Mouse (Mus musculus): ENCODE measurements around the gene Prpf18.
"Not testable (repeated sequence)": the region's sequence is repeated elsewhere in the genome, so short reads cannot be mapped to it uniquely, and the experiment has no call there.

Gene Prpf18

DNA sequence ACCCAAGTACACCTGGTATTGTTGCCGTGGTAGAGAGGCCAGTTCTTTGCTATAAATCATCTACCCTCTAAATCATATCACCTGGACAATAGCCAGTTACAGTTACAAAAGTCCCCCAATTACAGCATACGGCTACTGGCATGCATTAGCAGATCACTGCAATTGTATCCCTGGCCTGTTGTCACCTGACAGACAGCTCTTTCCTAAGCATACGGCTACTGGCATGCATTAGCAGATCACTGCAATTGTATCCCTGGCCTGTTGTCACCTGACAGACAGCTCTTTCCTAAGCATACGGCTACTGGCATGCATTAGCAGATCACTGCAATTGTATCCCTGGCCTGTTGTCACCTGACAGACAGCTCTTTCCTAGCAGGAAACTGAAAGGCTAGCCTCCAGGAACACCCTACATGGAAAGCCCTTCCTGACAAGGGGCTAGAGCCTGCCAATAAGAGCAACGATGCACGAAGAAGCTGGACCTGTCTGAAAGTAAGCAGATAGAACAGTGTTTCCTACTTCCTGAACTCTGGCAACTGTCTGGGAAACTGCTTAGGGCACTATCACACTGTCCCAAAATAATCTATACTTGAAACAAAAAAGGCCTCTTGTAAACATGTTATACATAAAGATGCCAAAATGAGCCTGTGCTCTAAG is 37.5 kb downstream of the Prpf18 start:
- not testable (repeated sequence) for DNase-seq

DNA sequence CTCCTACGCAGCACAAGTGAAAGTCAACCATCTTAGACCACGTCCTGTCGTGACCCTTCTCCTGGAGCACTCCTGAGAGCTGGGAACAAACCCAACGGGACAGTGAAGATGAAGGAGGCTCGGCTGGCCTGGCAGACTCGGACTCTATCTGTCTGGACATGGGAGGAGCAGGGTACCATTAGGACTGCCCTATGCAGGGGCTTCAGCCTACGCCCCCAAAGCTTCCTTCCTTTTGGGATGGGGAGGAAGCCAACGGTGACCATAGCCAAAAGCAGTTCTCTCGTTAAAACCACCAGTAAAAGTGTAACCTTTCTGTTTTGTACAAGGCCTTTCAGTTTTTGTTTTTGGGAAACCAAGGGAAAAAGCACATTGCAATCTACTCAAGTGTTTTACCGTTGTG is 40.2 kb downstream of the Prpf18 start:
- DNase-seq, result no peak

DNA sequence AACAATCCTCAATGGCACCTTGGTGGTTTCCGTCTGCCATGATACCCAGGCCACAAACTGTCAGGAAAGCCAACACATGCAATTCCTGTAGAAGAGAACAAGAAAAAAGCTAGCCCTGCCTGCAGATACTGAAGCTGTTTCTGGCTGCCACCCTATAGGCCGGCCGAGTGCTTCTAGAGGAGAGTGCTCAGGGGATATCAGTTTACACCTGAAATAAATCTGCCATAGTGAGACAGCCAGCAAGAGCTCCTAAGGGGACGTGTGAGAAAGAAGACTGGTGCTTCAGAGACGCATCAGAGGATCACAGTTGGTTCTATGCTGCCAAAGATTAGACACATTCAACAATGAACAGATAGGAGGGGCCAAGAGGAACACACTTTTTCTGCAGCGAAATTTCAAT is 40.6 kb downstream of the Prpf18 start:
- DNase-seq, result no peak

DNA sequence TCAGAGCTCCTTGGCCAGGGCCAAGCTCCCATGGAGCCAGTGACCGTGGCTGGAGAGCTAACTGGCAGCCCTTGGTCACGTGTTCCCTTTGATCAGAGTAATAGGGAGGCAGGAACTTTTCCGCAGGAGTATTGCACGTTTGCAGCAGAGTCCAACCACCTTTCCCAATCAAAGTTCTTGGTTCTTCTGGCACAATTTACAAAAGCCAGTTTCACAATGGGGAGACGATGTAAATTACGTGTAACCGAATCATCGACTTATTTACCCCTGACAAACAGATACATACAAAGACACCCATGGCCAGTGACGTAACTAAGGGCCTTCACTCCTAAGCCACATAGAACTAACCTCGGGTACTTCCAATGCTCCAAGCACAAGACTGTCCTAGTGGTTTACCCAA is 42.5 kb downstream of the Prpf18 start:
- DNase-seq, result no peak

DNA sequence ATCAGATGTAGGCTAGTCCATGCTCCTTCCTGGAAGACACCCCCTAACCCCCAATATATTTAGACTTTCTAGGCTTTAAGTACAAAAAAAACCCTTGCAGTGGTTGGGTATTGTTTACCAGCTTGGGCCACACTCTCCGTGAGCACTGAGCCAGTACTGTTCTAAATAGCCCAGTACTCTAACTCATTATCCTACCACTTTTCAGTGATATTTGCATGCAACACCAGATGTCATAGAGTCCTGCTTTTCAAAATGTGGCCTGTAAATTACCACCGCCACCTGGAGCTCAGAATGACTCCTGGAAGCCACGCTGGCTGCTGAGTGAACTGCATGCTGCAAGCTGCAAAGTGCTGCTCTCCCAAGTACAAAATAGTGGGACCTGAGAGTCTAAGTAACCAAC is 43.7 kb downstream of the Prpf18 start:
- no peak for DNase-seq

DNA sequence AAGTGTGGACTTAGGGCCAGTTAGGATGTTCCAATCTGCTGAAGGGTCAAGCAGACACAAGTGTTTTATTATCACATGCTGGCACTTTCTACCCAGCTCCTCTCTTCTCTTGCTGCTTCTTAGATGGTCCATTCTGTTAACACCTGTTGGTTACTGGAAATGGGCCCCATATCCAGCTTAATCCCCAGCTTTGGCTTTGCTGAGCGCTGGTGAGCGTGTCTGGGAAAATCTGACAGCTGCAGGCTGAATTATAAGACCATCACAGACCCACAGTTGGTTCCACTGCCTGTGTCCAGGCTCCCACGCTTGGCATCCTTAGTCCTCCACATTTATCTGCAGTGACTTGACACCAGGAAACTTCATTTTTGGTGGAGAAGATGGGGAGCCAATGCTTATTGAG is 45.4 kb downstream of the Prpf18 start:
- DNase-seq, result no peak

DNA sequence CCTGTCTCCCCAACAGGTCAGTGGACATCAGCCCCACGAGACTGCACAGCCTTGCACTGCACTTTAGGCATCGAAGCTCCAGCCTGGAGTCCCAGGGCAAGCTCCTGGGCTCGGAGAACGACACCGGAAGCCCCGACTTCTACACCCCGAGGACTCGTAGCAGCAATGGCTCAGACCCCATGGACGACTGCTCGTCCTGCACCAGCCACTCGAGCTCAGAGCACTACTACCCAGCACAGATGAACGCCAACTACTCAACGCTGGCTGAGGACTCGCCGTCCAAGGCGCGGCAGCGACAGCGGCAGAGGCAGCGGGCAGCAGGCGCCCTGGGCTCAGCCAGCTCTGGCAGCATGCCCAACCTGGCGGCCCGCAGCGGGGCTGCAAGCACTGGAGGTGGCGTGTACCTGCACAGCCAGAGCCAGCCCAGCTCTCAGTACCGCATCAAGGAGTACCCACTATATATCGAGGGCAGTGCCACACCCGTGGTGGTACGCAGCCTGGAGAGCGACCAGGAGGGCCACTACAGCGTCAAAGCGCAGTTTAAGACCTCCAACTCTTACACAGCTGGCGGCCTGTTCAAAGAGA is 48.5 kb downstream of the Prpf18 start:
- no peak for DNase-seq

DNA sequence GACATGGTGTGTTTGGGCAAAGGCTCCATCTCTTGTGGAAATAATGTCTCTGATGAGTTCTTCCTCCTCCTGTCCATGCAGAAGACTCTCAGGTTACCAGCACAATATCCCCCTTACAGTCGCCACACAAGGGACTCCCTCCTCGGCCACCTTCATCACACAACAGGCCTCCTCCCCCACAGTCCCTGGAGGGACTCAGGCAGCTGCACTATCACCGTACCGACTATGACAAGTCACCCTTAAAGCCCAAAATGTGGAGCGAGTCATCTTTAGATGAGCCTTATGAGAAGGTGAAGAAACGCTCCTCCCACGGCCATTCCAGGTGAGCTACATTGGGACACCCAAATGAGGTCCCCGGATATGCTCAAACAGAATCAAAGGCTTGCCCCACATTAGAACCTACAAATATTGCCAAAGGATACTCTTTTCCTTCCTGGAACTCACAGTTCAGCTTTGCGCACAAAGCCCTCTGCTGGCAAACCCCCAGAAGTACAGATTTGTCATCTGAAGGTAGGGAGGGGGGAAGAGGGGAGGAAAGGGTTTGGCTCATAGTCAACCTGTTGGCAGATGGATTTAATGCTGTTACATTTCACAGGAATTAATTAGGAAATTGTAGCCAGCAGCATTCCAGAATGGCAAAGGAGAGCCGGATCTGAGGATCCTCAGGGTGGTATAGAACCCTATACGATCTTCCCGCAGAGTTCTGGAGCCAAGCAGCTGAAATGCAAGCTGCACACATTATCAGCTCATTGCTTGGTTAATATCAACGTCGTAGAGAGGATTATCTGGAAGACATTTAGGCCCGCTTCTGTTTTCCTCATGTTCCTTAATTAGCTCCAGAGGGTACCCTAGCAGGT is 50.7 kb downstream of the Prpf18 start:
- DNase-seq, result peak; percentile 58

DNA sequence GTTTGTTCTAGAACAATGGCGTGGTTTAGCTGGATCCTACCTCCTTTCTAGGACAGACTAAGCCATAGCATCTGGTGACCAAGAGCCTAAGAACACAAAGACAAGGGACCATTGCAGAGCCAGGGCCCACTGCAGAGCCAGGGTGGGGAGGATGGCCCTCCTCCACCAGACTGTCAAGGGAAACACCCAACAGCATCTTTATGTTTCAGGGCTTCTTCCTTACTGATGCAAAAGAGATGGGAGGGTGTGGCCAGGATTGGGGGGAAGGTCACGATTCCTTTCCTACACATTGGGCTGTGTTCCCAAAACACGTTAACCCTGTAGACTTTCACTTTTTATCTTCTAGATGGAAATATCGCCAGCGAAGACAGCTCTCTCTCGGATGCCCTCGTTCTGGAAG is 54.9 kb downstream of the Prpf18 start:
- no peak for DNase-seq

DNA sequence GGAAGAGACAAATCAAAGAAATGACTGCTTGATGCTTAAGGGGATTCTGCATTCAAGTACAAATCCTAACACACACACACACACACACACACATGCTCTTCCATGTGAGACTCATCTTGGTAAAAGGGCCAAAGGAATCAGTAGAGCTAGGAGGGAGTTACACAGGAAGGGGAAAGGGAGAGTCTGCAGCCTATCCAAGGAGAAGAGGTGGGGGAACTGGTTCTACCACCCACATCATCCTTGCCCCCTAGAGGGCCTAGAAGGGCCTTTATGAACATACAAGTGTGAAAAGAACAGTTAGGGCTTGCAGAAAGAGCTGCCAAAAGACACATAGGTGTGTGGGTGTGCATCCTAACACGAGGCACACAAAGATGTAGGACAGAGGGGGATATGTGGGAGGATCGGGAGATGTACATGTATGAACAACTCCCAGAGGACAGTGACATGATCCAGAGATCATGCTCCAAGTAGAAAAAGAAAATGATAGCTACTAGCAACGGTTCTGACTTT is 58.0 kb downstream of the Prpf18 start:
- no peak for DNase-seq

DNA sequence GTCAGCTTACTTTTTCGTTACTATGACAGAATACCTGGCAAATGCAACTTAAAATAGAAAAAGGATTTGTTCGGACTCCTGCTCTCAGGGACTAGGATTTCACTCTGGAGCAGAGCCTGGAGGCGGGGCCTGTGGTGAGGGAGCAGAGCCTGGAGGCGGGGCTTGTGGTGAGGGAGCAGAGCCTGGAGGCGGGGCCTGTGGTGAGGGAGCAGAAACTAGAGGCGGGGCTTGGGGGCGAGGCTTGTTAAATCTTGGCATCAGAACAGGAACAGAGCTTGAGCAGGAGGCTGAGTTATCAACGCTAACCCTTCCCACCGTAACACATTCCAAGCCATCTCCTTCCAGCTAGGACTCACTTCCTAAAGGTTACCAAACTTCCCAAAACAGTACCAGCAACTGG is 58.5 kb downstream of the Prpf18 start:
- peak; percentile 55 for DNase-seq

DNA sequence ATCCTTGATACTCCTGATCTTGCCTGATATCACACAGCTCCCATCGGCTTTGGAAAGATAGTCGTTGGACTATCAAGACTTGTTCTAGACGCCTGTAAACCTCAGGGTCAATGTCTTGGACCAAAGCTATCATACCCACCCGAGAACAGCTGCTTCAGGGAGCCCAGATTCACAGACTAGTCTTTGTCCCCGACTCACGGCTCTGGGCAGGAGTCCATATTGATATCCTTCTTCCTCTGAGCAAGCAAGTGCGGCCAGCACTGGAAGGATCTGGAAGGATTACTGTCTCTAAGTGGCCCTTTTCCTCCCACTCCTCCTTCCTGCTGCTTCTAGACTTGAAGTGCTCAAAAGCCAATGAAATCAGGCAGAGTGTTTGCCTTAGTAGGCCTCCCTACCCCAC is 59.2 kb downstream of the Prpf18 start:
- no peak for DNase-seq

DNA sequence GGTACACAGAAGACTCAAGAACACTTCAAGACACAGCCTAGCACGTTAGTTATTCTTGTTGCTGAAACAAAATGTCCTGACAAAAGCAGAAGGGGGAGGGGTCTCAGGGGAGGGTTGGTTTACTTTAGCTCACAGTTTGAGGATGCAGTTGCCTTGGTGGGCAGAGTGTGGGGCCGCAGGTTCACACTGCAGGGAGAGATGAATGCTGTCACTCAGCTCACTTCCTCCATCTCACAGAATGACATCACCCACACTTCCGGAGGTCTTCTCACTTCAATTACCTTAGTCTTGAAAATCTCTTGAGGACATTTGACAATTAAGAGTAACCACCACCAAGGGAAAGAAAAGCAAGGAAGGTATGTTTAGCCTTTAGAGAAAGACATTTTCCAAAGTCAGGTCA is 60.3 kb downstream of the Prpf18 start:
- no peak for DNase-seq

DNA sequence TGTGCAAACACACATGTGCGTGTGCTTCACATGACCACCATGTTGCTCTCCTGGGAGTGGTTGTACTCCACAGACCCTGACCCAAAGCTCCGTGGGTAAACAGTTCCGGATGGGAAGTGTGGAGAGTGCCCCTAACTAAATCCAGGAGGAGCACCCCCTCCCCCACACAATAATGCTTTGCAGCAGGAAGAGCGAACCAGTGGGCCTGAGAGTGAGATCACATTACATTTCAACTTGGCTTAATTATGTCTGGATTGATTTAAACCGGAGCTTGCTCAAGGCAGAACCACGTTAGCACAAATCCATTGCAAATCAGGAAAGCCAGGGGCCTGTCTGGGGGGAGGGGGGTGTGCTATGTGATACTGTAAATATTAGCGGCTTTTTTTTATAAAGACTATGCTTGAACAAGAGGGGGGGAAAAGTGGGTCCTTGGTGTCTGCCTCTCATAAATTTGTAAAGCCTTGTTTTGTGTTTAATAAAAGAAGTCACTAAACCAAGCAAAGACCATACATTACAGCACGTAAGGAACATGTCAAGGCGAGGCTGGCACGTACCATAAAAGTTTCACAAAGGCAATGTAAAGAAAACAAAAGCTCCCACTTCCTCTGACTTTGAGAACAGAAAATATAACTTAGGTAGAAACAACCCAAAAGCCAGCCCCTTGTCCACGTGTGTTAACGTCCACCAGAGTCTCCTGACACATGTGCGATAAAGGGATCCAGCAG is 64.1 kb downstream of the Prpf18 start:
- no peak for DNase-seq

DNA sequence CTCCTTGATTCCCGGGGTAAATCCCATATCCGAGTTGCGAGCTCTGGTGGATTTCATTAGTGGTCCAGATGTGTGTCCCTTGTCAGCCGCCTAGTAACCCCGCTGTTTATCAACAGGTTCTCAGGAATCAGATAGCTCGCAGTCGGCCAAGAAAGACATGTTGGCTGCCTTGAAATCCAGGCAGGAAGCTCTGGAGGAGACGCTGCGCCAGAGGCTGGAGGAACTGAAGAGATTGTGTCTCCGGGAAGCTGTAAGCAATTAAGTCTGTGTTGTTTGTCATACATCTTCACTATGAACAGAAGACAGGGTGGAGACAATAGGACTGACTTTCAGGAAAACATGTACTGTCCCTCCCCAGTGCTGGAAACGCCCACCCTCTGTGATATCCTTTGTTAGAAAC is 65.7 kb downstream of the Prpf18 start:
- no peak for DNase-seq

DNA sequence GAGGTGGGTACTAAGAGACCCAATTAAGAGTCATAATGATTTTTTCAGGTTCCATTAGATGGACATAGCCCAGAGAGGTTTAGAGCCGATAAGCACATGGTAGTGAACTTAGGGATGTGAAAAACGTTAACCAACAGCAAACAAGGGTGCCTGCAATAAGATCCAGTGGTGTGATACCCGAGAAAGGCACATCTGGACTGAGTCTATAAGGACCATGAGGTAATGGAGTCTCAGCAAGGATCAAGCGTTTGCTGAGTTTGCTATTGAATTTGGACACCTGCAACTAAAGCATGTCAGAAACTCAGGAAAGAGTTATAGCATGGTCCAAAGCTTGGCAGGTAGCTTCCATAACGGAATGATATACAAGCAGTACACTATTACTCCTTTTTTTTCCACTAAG is 67.7 kb downstream of the Prpf18 start:
- DNase-seq, result no peak

DNA sequence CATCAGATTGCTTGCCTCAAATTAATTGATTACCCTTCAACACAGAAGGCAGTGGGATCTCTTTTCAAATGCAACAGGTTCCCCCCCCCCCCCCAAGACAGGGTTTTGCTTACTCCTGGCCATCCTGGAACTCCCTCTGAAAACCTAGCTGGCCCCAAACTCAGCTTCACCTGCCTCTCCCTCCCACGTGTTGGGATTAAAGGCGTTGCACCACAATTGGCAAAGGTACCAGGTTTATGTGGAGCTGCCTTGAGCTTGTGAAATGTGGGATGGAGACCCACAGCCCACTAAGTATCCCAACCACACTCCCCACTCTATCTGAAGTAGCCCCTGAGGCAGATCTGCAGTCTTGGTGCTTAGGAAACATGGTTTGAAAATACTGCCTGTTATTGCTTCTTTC is 69.0 kb downstream of the Prpf18 start:
- no peak for DNase-seq

DNA sequence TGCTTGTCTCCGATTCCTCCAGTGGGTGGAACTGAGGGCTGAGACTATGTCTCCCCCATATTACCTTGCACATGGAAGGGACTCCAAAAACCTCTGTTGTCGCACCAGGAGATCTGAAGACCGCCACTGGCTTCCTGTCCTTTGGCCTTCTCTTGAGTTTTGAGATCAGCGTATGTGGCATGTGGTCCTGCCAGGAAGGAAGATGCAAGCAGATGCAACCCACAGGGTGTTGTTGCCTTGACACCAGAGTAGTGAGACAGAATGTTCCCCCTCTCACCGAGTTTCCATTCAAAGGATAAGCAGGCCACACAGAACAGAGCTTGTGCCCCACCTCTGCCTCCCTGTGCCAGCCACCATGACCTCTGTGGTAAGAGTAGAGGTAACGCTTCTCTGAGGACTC is 71.2 kb downstream of the Prpf18 start:
- DNase-seq, result peak; percentile 32

DNA sequence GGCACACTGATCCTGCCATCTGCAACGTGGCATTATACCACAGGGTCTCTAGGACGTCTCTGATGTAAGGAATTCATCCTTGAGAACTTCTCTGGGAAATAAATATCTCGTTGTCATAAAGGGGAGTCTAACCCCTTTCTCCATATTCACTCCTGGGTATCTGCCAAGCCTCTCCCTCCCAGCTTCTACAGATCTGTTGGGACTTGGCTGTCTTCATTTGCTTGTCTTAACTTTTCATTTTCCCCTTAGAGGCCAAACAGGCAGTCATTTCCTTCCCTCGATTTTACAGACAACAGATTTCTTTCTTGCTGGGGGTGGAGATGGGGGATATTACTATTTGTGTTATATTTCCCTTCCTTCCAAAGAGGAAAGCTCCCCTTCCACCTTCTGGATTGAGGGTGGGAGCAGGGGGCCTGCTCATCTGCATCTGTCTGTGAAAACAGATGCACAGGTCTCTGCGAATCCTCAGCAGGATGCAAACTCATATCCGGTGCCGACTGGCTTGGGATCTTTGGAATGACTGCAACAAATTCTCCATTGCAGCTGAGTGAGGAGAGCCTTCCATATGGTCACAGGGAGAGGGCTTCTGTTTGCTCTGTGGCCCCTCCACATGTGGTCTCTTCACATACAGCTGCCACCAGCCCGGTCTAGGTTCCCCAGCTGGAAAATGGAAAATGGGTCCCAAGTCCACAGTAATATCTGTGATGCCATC is 72.4 kb downstream of the Prpf18 start:
- no peak for DNase-seq

DNA sequence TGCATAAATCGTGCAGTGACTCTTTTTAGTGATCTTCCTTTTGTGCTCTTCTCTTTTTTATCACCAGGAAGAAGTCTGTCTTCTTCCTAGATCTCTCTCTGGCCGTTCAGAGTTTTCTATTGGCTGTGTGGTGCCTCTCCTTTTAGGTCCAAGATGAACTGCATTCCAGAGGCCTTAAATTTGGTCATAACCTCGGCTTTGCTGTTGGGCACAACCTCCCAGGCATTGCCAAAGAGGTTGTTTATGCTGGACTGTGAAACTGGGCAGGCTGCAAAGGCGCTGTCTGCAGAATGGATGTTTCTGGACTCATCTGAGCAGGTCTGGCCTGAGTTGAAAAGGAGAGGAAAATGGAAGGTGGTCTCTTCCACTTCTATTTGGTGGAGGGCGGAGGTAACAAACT is 73.6 kb downstream of the Prpf18 start:
- no peak for DNase-seq

DNA sequence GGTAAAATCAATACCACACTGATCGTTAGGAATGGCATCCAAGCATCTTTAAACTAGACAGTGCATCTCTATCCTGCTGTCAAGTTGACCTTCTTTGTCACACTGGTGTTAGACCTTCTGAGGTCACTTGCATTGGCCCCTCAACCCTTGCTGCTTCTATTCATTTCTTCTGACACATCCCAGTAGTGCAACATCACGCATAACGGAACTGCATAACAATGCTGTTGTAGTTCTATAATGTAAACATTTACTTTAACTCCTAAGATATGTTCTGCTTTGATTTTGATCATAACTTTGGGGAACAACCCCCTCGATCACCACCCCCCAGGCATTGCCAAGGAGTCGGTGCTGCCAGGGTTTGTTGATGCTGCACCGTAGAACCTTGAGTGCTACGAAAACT is 75.9 kb downstream of the Prpf18 start:
- DNase-seq, result no peak

DNA sequence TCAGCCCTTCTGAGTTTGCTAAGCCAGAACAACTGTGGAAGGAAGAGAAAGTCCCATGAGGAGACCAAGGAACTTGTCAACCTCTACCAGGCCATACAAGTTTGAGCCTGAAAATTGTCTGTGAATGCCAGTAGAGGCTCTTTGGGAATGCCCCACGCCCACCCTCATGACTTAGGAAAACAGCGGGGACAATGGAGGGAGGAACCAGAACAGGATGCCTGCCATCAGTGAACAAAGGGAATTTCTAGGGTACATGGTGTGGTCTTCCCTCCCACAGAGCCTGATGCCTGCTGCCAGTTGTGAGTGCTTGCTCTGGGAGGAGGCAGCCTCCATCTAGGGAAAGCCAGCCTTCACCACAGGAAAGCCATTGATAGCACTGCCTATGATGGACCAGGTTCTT is 76.8 kb downstream of the Prpf18 start:
- DNase-seq, result no peak

DNA sequence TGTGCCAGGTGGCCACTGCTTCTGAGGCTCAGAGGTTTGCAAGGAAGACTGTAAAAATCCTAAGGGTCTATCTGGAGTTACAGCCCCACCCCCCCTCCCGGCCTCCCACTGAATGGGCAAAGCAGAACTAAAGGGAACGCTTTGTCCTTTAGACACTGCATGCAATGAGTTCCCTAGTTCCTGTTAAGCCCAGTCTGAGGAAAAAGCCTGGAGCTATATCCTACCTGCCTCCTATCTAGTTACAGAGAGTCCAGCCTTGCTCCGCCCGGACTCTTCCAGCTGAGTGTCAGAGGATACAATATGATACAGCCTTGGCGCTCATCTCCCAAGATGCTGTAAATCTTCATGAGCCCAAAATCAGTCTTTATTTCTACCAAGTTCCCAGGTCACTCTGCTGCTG is 77.7 kb downstream of the Prpf18 start:
- DNase-seq, result no peak

All from thymus, postnatal 14 days (tissue).